Comparison of ENCODE assay signal across 9 mouse cellular contexts in the genomic region with DNA sequence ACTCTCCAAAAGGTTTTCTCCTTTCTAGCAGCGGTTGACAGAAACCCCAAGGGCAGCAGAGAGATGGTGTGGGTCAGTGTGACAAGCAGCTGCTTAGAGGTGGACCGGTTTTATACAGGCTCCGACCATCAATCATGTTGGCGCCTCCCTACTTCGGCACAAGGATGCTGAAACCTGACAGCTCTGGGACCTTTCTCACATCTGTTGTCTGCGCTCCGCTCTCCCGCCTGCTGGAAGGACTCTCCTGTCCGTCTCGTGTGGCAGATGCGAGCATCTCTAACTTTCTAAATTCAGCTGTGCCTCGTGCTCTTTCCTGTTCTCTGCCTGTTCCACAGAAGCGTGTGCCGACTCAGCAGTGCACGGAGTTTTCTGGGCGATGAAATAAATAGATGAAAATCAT. TPM values are rescaled to one million over a fixed set of nuclear protein-coding genes. Genes with fewer than 3 reads are reported as not detected.
DNase-seq lines count a peak whose midpoint lies in the region; ATAC-seq and TF ChIP-seq lines count a peak whose summit lies in the region.
"Had no signal": no experiment of that assay in that cellular context is flagged by ENCODE, and none has a peak within 500 bp of the region (broad histone marks: within the 10 kb centered on the region; RNA-seq: fewer than 3 reads in every experiment).

TSS of gene Mybpc1 (minus strand) at position 210 of the 400 bp plus-strand sequence.

- WGBS in liver, embryonic 15.5 days (ENCODE audit: insufficient replicate concordance): 42% methylated on average over 16 of the region's 16 CpGs
- WGBS in liver, postnatal 0 days (ENCODE audit: insufficient replicate concordance): 43% methylated on average over 16 of the region's 16 CpGs
- 63% methylated on average over 16 of the region's 16 CpGs for WGBS in olfactory bulb, adult 2 months

- TF ChIP-seq POLR2A in olfactory bulb, adult 2 months (IDR thresholded peaks at IDR 0.05; ENCODE audit: insufficient read depth, low read depth, low read length): no peak

- no peaks in the 10 kb centered on the region for H3K27me3 ChIP-seq in liver, embryonic 15.5 days
- no peaks in the 10 kb centered on the region for H3K27me3 ChIP-seq in liver, postnatal 0 days (ENCODE audit: insufficient read depth, low read length)
- H3K27me3 ChIP-seq: lung, embryonic 15.5 days had no signal

- no peak within 1 kb of the TSS for H3K9ac ChIP-seq in liver, embryonic 15.5 days
- H3K9ac ChIP-seq in liver, postnatal 0 days (replicated peaks): no peak within 1 kb of the TSS
- H3K9ac ChIP-seq: lung, embryonic 15.5 days had no signal

- DNase-seq in adrenal gland, postnatal 10 days: peak; percentile 10
- DNase-seq in adrenal gland, adult 8-10 months: no peak
- DNase-seq in liver, postnatal 0 days: no peak
- DNase-seq in hindlimb bud, embryonic 11.5 days (ENCODE audit: extremely low spot score, low read depth, low spot score): peak; percentile 54
- DNase-seq in layer of hippocampus, adult 18-20 months (ENCODE audit: low spot score in 2 of 2): no peak

- H3K4me3 ChIP-seq in liver, embryonic 15.5 days (replicated peaks): no peak within 1 kb of the TSS
- no peak within 1 kb of the TSS for H3K4me3 ChIP-seq in liver, postnatal 0 days (ENCODE audit: low read depth, low read length)
- no peak within 1 kb of the TSS for H3K4me3 ChIP-seq in olfactory bulb, adult 2 months (ENCODE audit: insufficient read depth, low read depth, low read length)
- H3K4me3 ChIP-seq: lung, embryonic 15.5 days had no signal

- no peaks in the 10 kb centered on the region for H3K9me3 ChIP-seq in liver, embryonic 15.5 days (replicated peaks)
- no peaks in the 10 kb centered on the region for H3K9me3 ChIP-seq in liver, postnatal 0 days (ENCODE audit: low read length)
- H3K9me3 ChIP-seq: lung, embryonic 15.5 days had no signal

- no peak within 1 kb of the TSS for H3K27ac ChIP-seq in liver, embryonic 15.5 days (replicated peaks)
- no peak within 1 kb of the TSS for H3K27ac ChIP-seq in liver, postnatal 0 days (ENCODE audit: low read depth)
- H3K27ac ChIP-seq in olfactory bulb, adult 2 months (ENCODE audit: insufficient read depth, low read depth, low read length): no peak within 1 kb of the TSS
- H3K27ac ChIP-seq: lung, embryonic 15.5 days had no signal

- no peak for TF ChIP-seq EP300 in liver, postnatal 0 days (IDR thresholded peaks at IDR 0.05; ENCODE audit: low read depth)

- no peak for ATAC-seq in liver, embryonic 15.5 days (ENCODE audit: insufficient read depth)
- no peak for ATAC-seq in liver, postnatal 0 days
- ATAC-seq in monocyte, adult 5-6 weeks (replicated peaks; ENCODE audit: insufficient number of reproducible peaks, low FRiP score, low TSS enrichment, poor library complexity, severe bottlenecking): no peak

- no peaks in the 10 kb centered on the region for H3K4me1 ChIP-seq in liver, embryonic 15.5 days (replicated peaks)
- H3K4me1 ChIP-seq in liver, postnatal 0 days (ENCODE audit: insufficient read depth): no peaks in the 10 kb centered on the region
- H3K4me1 ChIP-seq in olfactory bulb, adult 2 months (ENCODE audit: control insufficient read depth, insufficient read depth, low read length): no peaks in the 10 kb centered on the region
- H3K4me1 ChIP-seq: lung, embryonic 15.5 days had no signal

- no peak for TF ChIP-seq CTCF in liver, postnatal 0 days (IDR thresholded peaks at IDR 0.05; ENCODE audit: low read depth)
- no peak for TF ChIP-seq CTCF in olfactory bulb, adult 2 months (IDR thresholded peaks at IDR 0.05; ENCODE audit: insufficient read depth, low read depth, low read length)

- no peak within 1 kb of the TSS for H3K4me2 ChIP-seq in liver, embryonic 15.5 days
- no peak within 1 kb of the TSS for H3K4me2 ChIP-seq in liver, postnatal 0 days (ENCODE audit: low read depth, low read length)
- H3K4me2 ChIP-seq: lung, embryonic 15.5 days had no signal

- H3K36me3 ChIP-seq in liver, embryonic 15.5 days (replicated peaks): no peaks in the 10 kb centered on the region
- no peaks in the 10 kb centered on the region for H3K36me3 ChIP-seq in liver, postnatal 0 days (replicated peaks; ENCODE audit: insufficient read depth, low read length)
- H3K36me3 ChIP-seq: lung, embryonic 15.5 days had no signal

RNA-seq across cellular contexts. Expression of gene Mybpc1, which starts in this region (rescaled TPM):
- 100 to 1,000 TPM in 1 of 2 experiments, 10 to 100 TPM in 1; 43.0 to 253 TPM for total RNA-seq in adrenal gland, postnatal 10 days (2021)
- total RNA-seq in adrenal gland, adult 8-10 months (2022): 1 to 10 TPM in 2 of 4 experiments, under 1 TPM in 2; 0.10 to 1.3 (median 0.67) TPM
- 8.0 and 11.4 TPM in 2 replicates for polyA plus RNA-seq in liver, embryonic 15.5 days (2015; fragmentation: Nextera tagmentation; extraction: Ambion mirVana)
- polyA plus RNA-seq in liver, postnatal 0 days (2015; fragmentation: Nextera tagmentation; extraction: Ambion mirVana): 0.67 and 10.6 TPM in 2 replicates
- not detected in 2 replicates for polyA plus RNA-seq in olfactory bulb, adult 2 months (2012; ENCODE audit: insufficient read depth, insufficient read length, low replicate concordance, missing spikeins)
- not detected in 3 replicates for total RNA-seq in monocyte, adult 5-6 weeks (2017)
- total RNA-seq in layer of hippocampus, adult 18-20 months (2021): 1 to 10 TPM; 2.0 to 2.8 TPM

Comparison
In these comparisons a context has a peak if more than half of its experiments do, and no peak if none do; other contexts are left out.
1. RNA of gene Mybpc1 (total RNA-seq): 43.0 to 253 TPM in adrenal gland, postnatal 10 days; 2.0 to 2.8 TPM in layer of hippocampus, adult 18-20 months, 0.10 to 1.3 TPM in adrenal gland, adult 8-10 months and not detected in monocyte, adult 5-6 weeks; every median in the first group is over 10 times any median in the second.
2. RNA of gene Mybpc1 (polyA plus RNA-seq): not detected in olfactory bulb, adult 2 months; 8.0 to 11.4 TPM in liver, embryonic 15.5 days and 0.67 to 10.6 TPM in liver, postnatal 0 days; every median in the first group is over 10 times any median in the second.
3. DNase-seq: peak in adrenal gland, postnatal 10 days (single experiment) and hindlimb bud, embryonic 11.5 days (single experiment); none in adrenal gland, adult 8-10 months (single experiment), liver, postnatal 0 days (single experiment) and layer of hippocampus, adult 18-20 months (0 of 2).